8 mouse cellular contexts compared by ENCODE assay signal in the genomic region with DNA sequence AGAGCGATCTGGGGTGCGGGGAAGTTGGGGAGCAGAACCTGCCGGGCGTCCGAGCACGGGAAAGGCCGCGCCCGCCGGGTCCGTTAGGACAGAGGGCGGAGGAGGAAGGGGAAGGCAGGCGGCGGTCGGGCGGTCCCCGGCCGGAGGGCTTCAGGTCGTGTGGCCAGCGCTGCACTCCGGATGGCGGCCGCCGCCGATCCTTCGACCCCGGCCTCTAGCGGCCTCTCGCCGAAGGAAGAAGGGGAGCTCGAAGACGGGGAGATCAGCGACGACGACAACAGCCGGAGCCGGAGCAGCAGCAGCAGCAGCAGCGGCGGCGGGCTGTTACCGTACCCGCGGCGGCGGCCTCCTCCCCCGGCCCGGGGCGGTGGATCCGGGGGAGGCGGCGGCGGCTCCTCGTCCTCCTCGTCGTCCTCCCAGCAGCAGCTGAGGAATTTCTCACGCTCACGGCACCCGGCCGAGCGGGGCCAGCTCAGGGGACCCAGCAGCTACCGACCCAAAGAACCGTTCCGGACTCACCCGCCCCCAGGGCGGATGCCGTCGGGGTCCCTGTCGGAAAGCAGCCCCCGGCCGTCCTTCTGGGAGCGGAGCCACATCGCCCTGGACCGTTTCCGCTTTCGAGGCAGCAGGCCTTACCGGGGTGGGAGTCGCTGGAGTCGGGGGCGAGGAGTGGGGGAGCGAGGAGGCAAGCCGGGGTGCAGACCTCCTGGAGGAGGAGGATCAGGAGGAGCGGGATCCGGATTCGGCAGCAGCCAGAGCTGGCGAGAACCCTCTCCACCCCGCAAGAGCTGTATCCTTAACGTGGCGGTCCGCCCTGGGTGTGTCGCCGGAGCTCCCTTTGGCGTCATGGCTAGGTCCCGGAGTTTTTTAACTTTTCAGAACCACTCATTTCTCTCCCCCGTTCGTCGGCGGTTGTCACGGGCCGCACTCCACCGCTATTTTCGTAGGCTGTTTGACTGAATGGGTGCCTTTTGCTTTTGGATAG. TPM values are rescaled to one million over a fixed set of nuclear protein-coding genes. Genes with fewer than 3 reads are reported as not detected.
DNase-seq lines count a peak whose midpoint lies in the region; ATAC-seq and TF ChIP-seq lines count a peak whose summit lies in the region.

No protein-coding gene starts in this region.

- WGBS in cerebellum, adult 2 months, result under 1% methylated on average over 100 of the region's 101 CpGs
- WGBS in lung, postnatal 0 days, result 2% methylated on average over 79 of the region's 101 CpGs

- no peak for TF ChIP-seq EP300 in MEL (IDR thresholded peaks at IDR 0.05; ENCODE audit: low read depth in 1 of 2, low read length in 2 of 2)
- TF ChIP-seq EP300 in lung, postnatal 0 days (IDR thresholded peaks at IDR 0.05), result no peak

- H3K36me3 ChIP-seq in MEL (ENCODE audit: control insufficient read depth in 1 of 2, insufficient read depth in 2 of 2, low read length in 2 of 2), result peaks cover 8 to 45% of the 10 kb centered on the region in 2 experiments
- H3K36me3 ChIP-seq in lung, postnatal 0 days (ENCODE audit: insufficient read depth, low read length), result no peaks in the 10 kb centered on the region

- peaks cover 5 to 16% of the 10 kb centered on the region in 2 experiments for H3K4me1 ChIP-seq in MEL (ENCODE audit: control insufficient read depth in 1 of 2, insufficient read depth in 2 of 2, low read length in 2 of 2)
- H3K4me1 ChIP-seq in cerebellum, adult 2 months (ENCODE audit: control insufficient read depth, insufficient read depth, low read length), result peaks cover 7% of the 10 kb centered on the region; the same call in 1 of the 2 replicates
- H3K4me1 ChIP-seq in lung, postnatal 0 days (ENCODE audit: insufficient read depth, low read depth, low read length), result no peaks in the 10 kb centered on the region

- peak overlapping the region; percentile 86 to 93 for H3K4me3 ChIP-seq in MEL (ENCODE audit: control insufficient read depth in 1 of 2, insufficient read depth in 1 of 2, low read depth in 2 of 2, low read length in 2 of 2)
- H3K4me3 ChIP-seq in cerebellum, adult 2 months (replicated peaks; ENCODE audit: insufficient read depth, low read depth, low read length), result peak overlapping the region; percentile 91
- peak overlapping the region; percentile 92 for H3K4me3 ChIP-seq in lung, postnatal 0 days (ENCODE audit: low read depth, low read length)

- TF ChIP-seq RAD21 in MEL (IDR thresholded peaks at IDR 0.05; ENCODE audit: low read depth, low read length), result no peak

- H3K27ac ChIP-seq in MEL (ENCODE audit: control insufficient read depth, low read depth, low read length), result peak overlapping the region; percentile 82
- peak overlapping the region; percentile 55 for H3K27ac ChIP-seq in cerebellum, adult 2 months (ENCODE audit: insufficient read depth, low read length)
- peak overlapping the region; percentile 99 for H3K27ac ChIP-seq in lung, postnatal 0 days (ENCODE audit: low read length)

- peak overlapping the region; percentile 95 for H3K9ac ChIP-seq in MEL (ENCODE audit: control insufficient read depth, low read depth, low read length, poor library complexity, severe bottlenecking)
- H3K9ac ChIP-seq in lung, postnatal 0 days (replicated peaks; ENCODE audit: low read depth), result peak overlapping the region; percentile 90

- no peaks in the 10 kb centered on the region for H3K9me3 ChIP-seq in MEL (replicated peaks; ENCODE audit: insufficient read depth, low read length)
- H3K9me3 ChIP-seq in lung, postnatal 0 days (ENCODE audit: low read length), result no peaks in the 10 kb centered on the region

- DNase-seq in MEL (ENCODE audit: low read depth, low spot score), result peak; percentile 83
- DNase-seq in cerebellum, adult 2 months, result peak; percentile 55 to 62
- peak; percentile 49 for DNase-seq in forelimb bud, embryonic 11.5 days (ENCODE audit: low read depth, low spot score)
- peak; percentile 37 for DNase-seq in layer of hippocampus, adult 9-11 months
- DNase-seq in lung, postnatal 0 days (ENCODE audit: low spot score), result peak; percentile 70
- peak; percentile 41 for DNase-seq in ovary, postnatal 10 days (ENCODE audit: low spot score)
- peak; percentile 78 for DNase-seq in thymus, postnatal 14 days

- no peaks in the 10 kb centered on the region for H3K27me3 ChIP-seq in MEL (ENCODE audit: control insufficient read depth in 1 of 2, insufficient read depth in 2 of 2, low read length in 2 of 2)
- H3K27me3 ChIP-seq in cerebellum, adult 2 months (ENCODE audit: control insufficient read depth, insufficient read depth, low read length), result no peaks in the 10 kb centered on the region
- H3K27me3 ChIP-seq in lung, postnatal 0 days (replicated peaks; ENCODE audit: insufficient read depth, low read length), result no peaks in the 10 kb centered on the region

- peak in 1 of 2 experiments; percentile 33; a peak in 3 of 4 replicates for TF ChIP-seq POLR2A in MEL (IDR thresholded peaks at IDR 0.05; ENCODE audit: control insufficient read depth in 1 of 2, insufficient read depth in 1 of 2, low read depth in 1 of 2, low read length in 2 of 2, poor library complexity in 1 of 2)
- no peak for TF ChIP-seq POLR2A in cerebellum, adult 2 months (IDR thresholded peaks at IDR 0.05; ENCODE audit: borderline replicate concordance, insufficient read depth, low read length)

- H3K79me2 ChIP-seq in MEL (ENCODE audit: control insufficient read depth, insufficient read depth, low read length, poor library complexity), result peaks cover 56% of the 10 kb centered on the region

- H3K4me2 ChIP-seq in lung, postnatal 0 days (replicated peaks; ENCODE audit: low read depth, low read length), result peak overlapping the region; percentile 55

- ATAC-seq in hematopoietic stem cell, adult 5-6 weeks (replicated peaks in 1 of 2; ENCODE audit: insufficient read depth in 1 of 2, low FRiP score in 2 of 2, low TSS enrichment in 1 of 2, low read depth in 1 of 2, poor library complexity in 2 of 2, severe bottlenecking in 2 of 2), result peak; percentile 7 to 30; a peak in 3 of 4 replicates
- ATAC-seq in lung, postnatal 0 days, result peak; percentile 37

- no peak for TF ChIP-seq CTCF in MEL (IDR thresholded peaks at IDR 0.05 in 2 of 3, conservative IDR thresholded peaks at IDR 0.05 in 1 of 3; ENCODE audit: control insufficient read depth in 1 of 3, insufficient read depth in 1 of 3, low read depth in 2 of 3, low read length in 3 of 3, poor library complexity in 1 of 3, severe bottlenecking in 1 of 3)
- TF ChIP-seq CTCF in cerebellum, adult 2 months (IDR thresholded peaks at IDR 0.05; ENCODE audit: borderline replicate concordance, insufficient read depth, low read depth, low read length), result no peak
- TF ChIP-seq CTCF in lung, postnatal 0 days (IDR thresholded peaks at IDR 0.05), result no peak

TF ChIP-seq in MEL, 35 proteins besides CTCF, POLR2A, EP300 and RAD21 (continues in another document):
- no peak for TF ChIP-seq MAX (IDR thresholded peaks at IDR 0.05; ENCODE audit: low read length)
- no peak for TF ChIP-seq ZKSCAN1 (IDR thresholded peaks at IDR 0.05; ENCODE audit: low read depth, low read length)
- TF ChIP-seq ZC3H11A (IDR thresholded peaks at IDR 0.05; ENCODE audit: low read depth, low read length), result no peak
- TF ChIP-seq NELFE (IDR thresholded peaks at IDR 0.05; ENCODE audit: low read depth, low read length), result no peak
- no peak for TF ChIP-seq ZMIZ1 (IDR thresholded peaks at IDR 0.05; ENCODE audit: low read depth, low read length)
- peak; percentile 45; the same call in 1 of the 2 replicates for TF ChIP-seq TBP (IDR thresholded peaks at IDR 0.05; ENCODE audit: low read depth, low read length)
- TF ChIP-seq ETS1 (IDR thresholded peaks at IDR 0.05; ENCODE audit: low read depth, low read length), result no peak
- TF ChIP-seq SIN3A (IDR thresholded peaks at IDR 0.05; ENCODE audit: low read length), result peak; percentile 18; the same call in 1 of the 2 replicates
- TF ChIP-seq TAL1 (IDR thresholded peaks at IDR 0.05; ENCODE audit: low read length), result no peak
- TF ChIP-seq CHD1 (IDR thresholded peaks at IDR 0.05; ENCODE audit: low read depth, low read length), result no peak
- TF ChIP-seq MXI1 (IDR thresholded peaks at IDR 0.05; ENCODE audit: low read depth, low read length), result 0 out of 2 replicates have a peak, but pooled peaks have one; percentile 23
- no peak for TF ChIP-seq NRF1 (IDR thresholded peaks at IDR 0.05; ENCODE audit: insufficient read depth, low read depth, low read length, poor library complexity, severe bottlenecking)
- TF ChIP-seq USF2 (IDR thresholded peaks at IDR 0.05; ENCODE audit: borderline replicate concordance in 1 of 2, insufficient read depth in 1 of 2, low read depth in 1 of 2, low read length in 2 of 2), result no peak
- TF ChIP-seq RCOR1 (IDR thresholded peaks at IDR 0.05; ENCODE audit: low read depth, low read length), result no peak
- TF ChIP-seq JUND (IDR thresholded peaks at IDR 0.05; ENCODE audit: low read depth, low read length), result no peak
- TF ChIP-seq SMC3 (IDR thresholded peaks at IDR 0.05; ENCODE audit: low read depth, low read length), result no peak
- TF ChIP-seq TCF12 (IDR thresholded peaks at IDR 0.05; ENCODE audit: low read depth, low read length), result no peak
- no peak for TF ChIP-seq POLR2AphosphoS5 (IDR thresholded peaks at IDR 0.05; ENCODE audit: borderline replicate concordance, low read depth, low read length)
- TF ChIP-seq USF1 (IDR thresholded peaks at IDR 0.05; ENCODE audit: low read depth, low read length), result no peak

RNA-seq across cellular contexts. Expression of gene Zfc3h1, which starts 0.6 kb away (rescaled TPM):
- 14.4 and 16.7 TPM in 2 replicates for total RNA-seq in MEL (2012; rRNA removed)
- polyA plus RNA-seq in MEL (2012; ENCODE audit: insufficient read depth in 1 of 2, insufficient read length in 2 of 2, low read depth in 1 of 2, low replicate concordance in 2 of 2, missing spikeins in 1 of 2), result 10 to 100 TPM in 1 of 2 experiments, not detected in 1; 28.7 TPM
- 94.4 and 98.8 TPM in 2 replicates for polyA plus RNA-seq in cerebellum, adult 2 months (2012; rRNA removed)
- 31.4 and 54.0 TPM in 2 replicates for total RNA-seq in hematopoietic stem cell, adult 5-6 weeks (2017)
- polyA plus RNA-seq in lung, postnatal 0 days (2015; fragmentation: Nextera tagmentation; extraction: Ambion mirVana), result 13.9 and 17.0 TPM in 2 replicates

RNA-seq across cellular contexts. Expression of gene Thap2, which starts 1.1 kb away (rescaled TPM):
- total RNA-seq in MEL (2012; rRNA removed), result 4.3 and 5.9 TPM in 2 replicates
- polyA plus RNA-seq in MEL (2012; ENCODE audit: insufficient read depth in 1 of 2, insufficient read length in 2 of 2, low read depth in 1 of 2, low replicate concordance in 2 of 2, missing spikeins in 1 of 2), result 1 to 10 TPM in 1 of 2 experiments, not detected in 1; 5.8 TPM
- polyA plus RNA-seq in cerebellum, adult 2 months (2012; rRNA removed), result 14.6 and 15.1 TPM in 2 replicates
- total RNA-seq in hematopoietic stem cell, adult 5-6 weeks (2017), result 12.3 and 12.6 TPM in 2 replicates
- polyA plus RNA-seq in lung, postnatal 0 days (2015; fragmentation: Nextera tagmentation; extraction: Ambion mirVana), result 16.2 and 17.4 TPM in 2 replicates

RNA-seq across cellular contexts. Expression of gene Tmem19, which starts 23.0 kb away (rescaled TPM):
- 10.7 and 12.1 TPM in 2 replicates for total RNA-seq in MEL (2012; rRNA removed)
- 10 to 100 TPM in 1 of 2 experiments, not detected in 1; 16.6 TPM for polyA plus RNA-seq in MEL (2012; ENCODE audit: insufficient read depth in 1 of 2, insufficient read length in 2 of 2, low read depth in 1 of 2, low replicate concordance in 2 of 2, missing spikeins in 1 of 2)
- polyA plus RNA-seq in cerebellum, adult 2 months (2012; rRNA removed), result 26.6 and 27.1 TPM in 2 replicates
- total RNA-seq in hematopoietic stem cell, adult 5-6 weeks (2017), result 13.1 and 19.0 TPM in 2 replicates
- 26.0 and 31.1 TPM in 2 replicates for polyA plus RNA-seq in lung, postnatal 0 days (2015; fragmentation: Nextera tagmentation; extraction: Ambion mirVana)

Comparison
In these comparisons a context has a peak if more than half of its experiments do, and no peak if none do; other contexts are left out.
1. Peak in every context shown above with its lines: DNase-seq, ATAC-seq, H3K4me3 ChIP-seq and H3K27ac ChIP-seq.